Mouse (Mus musculus) gastrocnemius, postnatal 14 days (tissue): ENCODE data around the gene Tas1r3. TPM values are rescaled to one million over a fixed set of nuclear protein-coding genes. Genes with fewer than 3 reads are reported as not detected.

ENCODE experiments used
- DNase-seq: peaks from one replicate; pipeline ENCODE4 v3.0.0; 2021; ENCODE audit warnings: mixed read lengths
- intact Hi-C: fragments of 180-260 bp; cut with DNase I; formaldehyde crosslinking; loops from one replicate; pipeline ENCODE4 v1.15.1; 2025; ENCODE audit warnings: low total_unique reads
- long read RNA-seq, 2 experiments: library from polyadenylated mRNA; stranded (forward); transcript quantifications; one replicate each; pipeline ENCODE4 v2.0.0; 2021
- total RNA-seq, 2 experiments: library from RNA; stranded (reverse); gene quantifications; 2 replicates each; pipeline ENCODE4 v1.2.3; 2021

Tas1r3 gene
- total RNA-seq: under 1 TPM; 0.10 to 0.13 TPM
- long read RNA-seq, experiment 1: 0 reads
- long read RNA-seq, experiment 2: 0 reads

DNA sequence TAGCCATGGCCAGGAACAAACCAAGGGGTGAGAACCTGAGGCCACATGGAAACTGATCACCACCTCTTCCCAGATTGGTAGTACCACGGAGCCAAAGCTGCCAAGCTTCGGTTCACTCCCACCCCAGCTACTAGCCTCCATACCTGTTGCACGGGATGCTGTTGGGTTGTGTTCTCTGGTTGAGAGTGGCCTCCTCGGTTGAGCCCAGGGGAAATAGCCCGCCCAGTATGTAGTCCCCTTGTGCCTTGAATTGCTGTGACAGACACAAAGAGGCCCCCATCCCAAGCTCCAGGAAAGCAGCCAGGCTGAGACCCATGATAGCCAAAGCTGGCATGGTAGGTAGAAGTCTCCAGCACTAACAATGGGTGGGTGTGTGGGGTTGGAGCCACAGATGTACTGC is at the start of gene Tas1r3:
Tas1r3 (minus strand) TSS at position 362 of the 400 bp plus-strand sequence.
- no peak for DNase-seq
- intact Hi-C loops: no loop called here

DNA sequence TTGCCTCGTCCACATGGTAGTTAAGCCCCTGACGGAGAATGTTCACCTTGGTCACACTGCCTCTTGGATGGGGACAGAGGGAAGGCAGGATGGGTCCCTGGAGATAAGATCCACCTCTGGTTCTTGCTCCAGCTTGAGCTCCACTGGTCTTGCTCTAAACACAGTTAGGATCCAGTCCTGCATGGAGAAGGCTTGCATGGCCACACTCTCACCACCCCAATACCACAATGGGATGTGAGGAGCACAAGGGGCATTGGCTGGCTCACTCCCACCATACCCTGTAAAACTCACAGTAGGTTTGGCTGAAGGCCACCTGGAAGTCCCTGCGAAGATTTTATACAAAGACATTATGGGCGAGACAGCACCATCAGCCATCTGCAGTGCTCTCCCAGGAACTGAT is 45.6 kb upstream of the Tas1r3 start:
- intact Hi-C loops: no loop called here
- peak; percentile 3 for DNase-seq

DNA sequence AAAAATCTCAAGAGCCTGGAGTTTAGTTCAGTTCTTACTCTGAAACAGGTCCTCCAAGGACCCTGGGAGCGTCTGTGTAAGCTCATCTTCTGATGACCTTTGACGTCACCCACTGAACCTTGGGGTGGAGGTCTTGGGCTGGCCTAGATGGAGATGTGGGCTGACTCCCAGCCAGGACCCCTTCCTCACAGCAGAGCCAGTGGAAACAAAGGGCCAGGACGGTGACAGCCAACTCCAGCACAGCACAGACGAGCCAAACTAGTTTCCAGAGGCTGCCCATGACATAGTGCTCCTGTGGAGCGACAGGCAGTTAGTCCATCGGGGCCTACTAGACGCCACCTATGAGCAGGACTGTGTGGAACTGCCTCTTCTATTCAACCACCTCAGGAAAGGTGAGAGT is 45.1 kb upstream of the Tas1r3 start:
- intact Hi-C loops: no loop called here
- no peak for DNase-seq

DNA sequence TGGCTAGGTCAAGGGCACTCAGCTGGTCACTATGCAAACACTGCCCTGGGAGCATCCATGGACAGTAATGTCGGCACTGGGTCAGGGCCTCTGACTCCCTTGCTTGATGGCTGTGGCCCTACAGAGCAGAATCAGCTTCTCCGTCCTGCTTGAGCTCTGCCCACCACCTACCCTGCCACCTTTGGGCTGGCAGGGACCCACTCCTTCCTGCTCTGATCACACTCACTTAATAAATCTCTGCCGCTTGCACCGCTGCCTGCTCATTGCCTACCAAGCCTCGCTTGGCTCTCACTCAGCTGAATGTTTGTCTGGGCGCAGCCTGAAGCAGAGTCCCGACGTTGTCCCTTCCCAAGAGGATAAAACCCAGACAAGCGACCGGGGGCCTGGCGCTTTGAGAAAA is 43.8 kb upstream of the Tas1r3 start:
- no peak for DNase-seq
- intact Hi-C loops: no loop called here

DNA sequence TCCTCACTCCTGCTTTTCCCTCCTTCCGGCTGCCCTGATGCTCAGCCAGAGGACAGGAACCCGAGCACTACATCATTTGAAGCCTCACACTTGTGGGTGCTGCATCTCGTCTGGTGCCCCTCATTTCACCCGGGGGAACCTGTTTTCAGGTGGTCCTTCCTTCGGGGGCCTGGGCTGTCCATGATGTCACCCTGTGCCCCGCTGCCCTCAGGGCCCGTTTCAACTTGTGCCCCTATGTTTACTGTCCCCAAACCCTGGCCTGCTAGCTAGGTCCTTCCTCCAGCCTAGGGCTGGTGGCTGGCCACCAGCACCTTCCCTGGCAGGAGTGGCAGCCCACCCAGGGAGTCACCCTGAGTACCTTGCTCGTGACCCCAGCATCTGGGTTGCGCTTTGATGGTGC is 43.0 kb upstream of the Tas1r3 start:
- intact Hi-C loops: no loop called here
- DNase-seq: no peak

DNA sequence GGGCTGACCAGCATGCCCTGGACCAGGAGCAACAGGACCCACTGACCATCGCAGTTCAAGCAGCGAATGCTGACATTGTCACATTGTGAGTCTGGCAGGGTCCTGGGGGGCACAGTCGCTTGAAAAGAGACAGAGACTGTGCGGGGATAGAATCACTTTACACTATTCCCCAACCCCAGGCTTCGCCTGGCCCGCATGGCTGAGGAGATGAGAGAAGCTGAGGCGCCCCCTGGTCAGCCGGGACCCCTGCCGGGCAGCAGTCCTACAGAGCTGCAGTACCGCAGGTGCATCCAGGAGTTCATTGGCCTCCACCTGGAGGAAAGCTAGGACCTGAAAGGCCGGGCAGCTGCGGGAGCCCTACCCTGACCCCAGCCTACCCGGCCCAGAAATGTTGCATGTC is 42.5 kb upstream of the Tas1r3 start:
- DNase-seq: no peak
- intact Hi-C loops: no loop called here

DNA sequence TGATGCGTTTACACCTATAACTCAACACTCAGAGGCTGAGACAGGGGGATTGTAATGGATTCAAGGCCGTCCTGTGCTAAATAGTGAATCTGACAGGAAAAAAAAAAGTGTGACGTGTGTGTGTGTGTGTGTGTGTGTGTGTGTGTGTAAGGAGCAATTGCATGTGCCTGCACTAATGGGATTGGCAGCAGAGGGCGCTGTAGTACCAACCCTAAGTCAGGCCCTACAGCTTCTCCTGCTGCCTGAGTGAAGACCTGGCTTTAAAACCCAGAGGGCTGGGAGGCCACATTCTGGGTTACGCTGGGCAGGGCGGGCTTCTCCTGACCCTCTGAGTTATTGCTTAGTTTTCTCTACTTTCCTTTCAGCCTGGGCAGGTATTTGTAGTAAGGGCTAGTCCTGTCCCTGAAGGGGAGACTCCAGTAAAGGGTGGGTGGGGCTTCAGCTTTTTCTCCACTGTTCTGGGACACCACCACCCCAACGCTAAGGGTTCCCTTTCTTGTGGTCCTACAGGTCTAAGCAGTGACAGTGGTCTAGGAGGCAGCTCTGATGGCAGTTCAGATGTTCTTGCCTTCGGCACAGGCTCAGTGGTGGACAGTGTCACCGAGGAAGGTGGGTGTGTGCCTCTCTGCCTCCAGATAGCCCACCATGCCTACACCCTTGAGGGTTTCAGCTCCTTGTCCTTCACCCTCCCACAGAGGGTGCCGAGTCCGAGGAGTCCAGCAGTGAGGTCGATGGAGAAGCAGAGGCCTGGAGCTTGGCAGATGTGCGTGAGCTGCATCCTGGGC is 41.3 kb upstream of the Tas1r3 start:
- DNase-seq: peak; percentile 18
- intact Hi-C loops: no loop called here

DNA sequence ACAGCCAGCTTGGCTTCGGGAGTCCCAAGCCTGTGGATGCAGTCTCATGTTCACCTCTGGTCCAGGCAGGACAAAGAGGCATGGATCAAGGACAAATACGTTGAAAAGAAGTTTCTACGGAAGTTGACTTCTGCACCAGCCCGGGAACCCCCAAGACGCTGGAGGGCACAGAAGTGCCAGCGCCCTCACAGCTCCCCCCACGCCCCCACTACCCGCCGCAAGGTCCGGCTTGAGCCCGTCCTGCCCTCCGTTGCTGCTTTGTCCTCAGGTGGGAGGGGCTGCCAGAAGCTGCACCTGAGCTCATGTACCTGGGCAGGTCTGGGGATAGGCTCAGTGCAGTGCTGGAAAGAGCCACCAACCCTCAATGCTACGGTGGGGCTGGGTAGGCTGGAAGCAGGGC is 40.1 kb upstream of the Tas1r3 start:
- intact Hi-C loops: no loop called here
- no peak for DNase-seq

DNA sequence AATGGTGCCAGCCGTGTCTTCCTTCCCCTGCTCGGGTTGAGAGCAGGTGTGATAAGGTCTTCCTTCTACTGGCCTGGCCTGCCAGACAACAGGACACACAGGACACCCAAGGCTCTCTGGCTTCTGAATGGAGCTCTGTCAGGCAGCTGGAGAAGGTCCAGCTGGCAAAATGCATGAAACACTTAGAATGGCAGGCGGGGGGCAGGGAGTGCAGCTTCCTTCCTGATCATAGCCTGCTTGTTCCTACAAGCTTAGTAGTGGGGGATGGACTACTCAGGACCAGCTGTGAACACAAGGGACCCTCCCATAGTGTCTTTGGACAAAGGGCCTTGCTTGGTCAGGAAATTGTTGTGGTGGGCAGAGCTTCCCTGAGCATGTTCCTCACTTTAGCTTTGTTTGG is 38.0 kb upstream of the Tas1r3 start:
- intact Hi-C loops: no loop called here
- peak; percentile 9 for DNase-seq

DNA sequence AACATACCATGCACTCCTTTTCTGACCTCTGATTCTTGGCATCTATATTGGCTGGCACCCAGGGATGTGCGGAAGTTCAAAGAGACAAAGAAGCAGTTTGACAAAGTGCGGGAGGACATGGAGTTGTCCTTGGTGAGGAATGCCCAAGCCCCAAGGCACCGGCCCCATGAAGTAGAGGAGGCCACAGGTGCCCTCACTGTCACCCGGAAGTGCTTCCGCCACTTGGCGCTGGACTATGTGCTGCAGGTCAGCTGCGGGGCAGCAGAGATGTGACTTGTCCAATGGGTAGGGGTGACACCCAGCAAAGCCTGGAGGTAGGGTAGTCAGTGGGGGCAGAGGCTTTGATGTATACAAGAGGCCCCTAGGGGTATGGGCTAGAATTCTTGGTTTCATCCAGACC is 36.2 kb upstream of the Tas1r3 start:
- DNase-seq: no peak
- intact Hi-C loops: loop anchor here (5.0 kb wide), 1 partner anchor 43 kb away; the partner anchor contains the start of gene Ube2j2

DNA sequence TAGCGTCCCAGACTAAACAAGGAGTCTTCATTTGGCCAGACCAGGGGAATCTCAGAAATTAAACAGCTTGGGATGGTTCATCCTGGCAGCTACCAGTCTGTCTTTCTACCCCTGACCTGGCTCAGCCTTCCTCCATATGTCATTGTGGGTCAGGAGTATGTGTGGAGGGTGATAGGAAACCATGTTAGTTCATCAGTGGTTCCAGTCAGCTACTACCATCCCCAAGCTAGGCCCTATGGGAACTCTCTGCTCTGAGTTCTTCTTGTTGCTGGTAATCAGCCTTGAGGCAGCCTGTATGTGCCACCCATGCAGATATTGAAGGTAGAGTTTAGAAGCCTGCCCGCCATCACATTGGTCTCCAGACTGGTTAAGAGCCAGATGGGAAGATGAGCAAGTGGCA is 35.2 kb upstream of the Tas1r3 start:
- no peak for DNase-seq
- intact Hi-C loops: loop anchor here (5.0 kb wide), 1 partner anchor 44 kb away; the partner anchor contains the start of gene Ube2j2

DNA sequence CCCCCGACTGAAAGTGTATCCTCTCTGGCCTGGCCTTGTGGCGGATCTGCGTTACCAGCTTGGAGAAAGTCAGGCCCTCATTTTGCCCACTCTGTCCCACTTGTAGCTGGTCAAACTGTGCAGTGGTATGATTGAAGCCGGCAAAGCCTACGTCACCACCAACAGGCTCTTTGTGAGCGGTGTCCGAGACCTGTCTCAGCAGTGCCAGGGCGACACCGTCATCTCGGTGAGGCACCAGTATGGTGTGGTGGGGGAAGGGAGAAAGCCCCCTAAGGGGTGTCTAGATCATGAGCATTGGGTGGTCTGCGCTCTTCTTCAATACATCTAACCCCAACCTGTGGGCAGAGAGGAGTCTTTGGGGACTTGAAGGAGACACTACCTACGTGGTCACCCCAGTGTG is 33.3 kb upstream of the Tas1r3 start:
- intact Hi-C loops: loop anchor here (5.0 kb wide), 1 partner anchor 46 kb away; the partner anchor contains the start of gene Ube2j2
- DNase-seq: no peak

DNA sequence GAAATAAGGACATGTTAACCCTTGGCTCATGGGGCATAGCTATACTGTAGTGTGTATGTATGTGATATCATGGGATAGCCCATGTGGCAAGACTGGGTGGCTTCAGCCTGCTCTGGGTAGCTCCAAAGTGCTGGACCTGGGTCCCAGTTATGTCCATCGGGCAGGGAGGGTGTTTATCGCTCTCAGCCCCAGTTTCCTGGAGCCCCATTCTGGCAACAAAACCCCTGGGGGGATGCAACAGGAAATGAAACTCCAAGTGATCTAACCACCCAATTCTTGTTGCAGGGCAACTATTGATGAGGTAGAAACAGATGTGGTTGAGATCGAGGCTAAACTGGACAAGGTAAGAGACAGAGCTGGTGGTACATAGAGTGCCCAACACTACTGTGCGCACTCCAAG is 32.7 kb upstream of the Tas1r3 start:
- no peak for DNase-seq
- intact Hi-C loops: loop anchor here (5.0 kb wide), 1 partner anchor 46 kb away; the partner anchor contains the start of gene Ube2j2

DNA sequence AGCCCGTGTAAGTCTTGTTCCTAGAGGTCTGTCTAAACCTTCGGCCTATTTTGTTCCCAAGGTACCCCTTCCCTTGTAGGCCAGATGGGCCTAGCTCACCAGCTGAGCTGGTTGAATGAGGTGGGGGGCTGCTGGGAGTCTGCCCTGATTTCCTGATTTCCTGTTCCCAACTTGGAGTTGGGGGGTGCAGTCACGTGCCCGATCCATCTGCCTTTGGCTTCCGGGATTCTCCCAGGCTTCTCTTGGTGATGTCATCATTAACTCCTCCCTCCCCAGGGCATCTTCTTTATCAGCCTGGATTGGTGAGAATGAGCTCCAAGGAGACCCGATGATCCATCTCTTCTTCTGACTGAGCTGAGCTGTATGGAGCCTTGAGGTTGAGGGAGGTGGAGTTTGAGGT is 32.1 kb upstream of the Tas1r3 start:
- intact Hi-C loops: loop anchor here (5.0 kb wide), 1 partner anchor 47 kb away; the partner anchor contains the start of gene Ube2j2
- peak; percentile 65 for DNase-seq

DNA sequence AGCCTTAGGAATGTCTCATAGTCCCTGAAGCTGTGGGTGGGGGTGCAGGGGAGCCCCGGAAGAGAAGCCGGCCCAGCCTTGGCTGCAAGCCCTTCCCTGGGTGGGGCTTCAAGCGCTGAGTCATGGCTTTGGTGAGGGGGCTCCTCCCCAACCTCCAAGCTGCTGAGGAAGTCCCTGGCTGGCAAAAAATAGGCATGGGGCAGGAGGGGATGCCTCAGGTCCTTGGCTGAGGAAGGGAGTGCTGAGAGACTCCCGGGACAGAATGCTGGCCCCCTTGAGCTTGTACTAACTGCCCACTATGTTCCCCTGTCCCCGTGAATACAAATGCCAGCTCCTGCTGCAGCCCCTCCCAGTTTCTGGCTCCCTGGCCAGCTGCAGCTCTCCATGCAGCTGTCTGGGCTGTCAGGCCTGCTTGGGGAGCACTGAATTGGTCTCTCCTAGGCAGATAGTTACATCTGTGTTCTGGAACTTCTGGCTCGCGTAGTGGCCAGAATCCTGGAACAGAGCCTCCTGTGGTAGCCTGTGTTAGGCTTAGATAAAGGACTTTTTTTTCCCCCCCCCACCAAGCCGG is 31.2 kb upstream of the Tas1r3 start:
- DNase-seq: peak; percentile 86
- intact Hi-C loops: no loop called here

DNA sequence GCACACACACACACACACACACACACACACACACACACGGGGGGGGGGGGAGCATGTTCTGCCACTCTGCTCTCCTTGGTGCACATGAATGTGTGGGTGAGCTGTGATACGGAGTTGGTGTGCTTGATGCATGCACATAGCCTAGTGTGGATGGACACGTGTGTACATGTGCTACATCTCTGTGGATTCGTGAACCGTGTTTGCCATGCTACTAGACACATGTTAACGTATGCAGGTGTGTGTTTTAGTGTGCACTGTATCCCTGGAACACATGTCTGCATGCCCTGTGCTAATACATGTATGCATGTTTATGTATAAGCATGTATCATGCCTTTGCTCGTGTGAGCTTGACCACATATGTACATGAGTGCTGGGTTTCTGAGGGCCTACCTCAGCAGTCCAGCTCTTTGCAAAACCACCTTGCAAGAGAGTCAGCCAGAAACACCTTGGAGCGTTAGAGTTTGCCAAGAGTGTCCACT is 30.1 kb upstream of the Tas1r3 start:
- no peak for DNase-seq
- intact Hi-C loops: no loop called here

DNA sequence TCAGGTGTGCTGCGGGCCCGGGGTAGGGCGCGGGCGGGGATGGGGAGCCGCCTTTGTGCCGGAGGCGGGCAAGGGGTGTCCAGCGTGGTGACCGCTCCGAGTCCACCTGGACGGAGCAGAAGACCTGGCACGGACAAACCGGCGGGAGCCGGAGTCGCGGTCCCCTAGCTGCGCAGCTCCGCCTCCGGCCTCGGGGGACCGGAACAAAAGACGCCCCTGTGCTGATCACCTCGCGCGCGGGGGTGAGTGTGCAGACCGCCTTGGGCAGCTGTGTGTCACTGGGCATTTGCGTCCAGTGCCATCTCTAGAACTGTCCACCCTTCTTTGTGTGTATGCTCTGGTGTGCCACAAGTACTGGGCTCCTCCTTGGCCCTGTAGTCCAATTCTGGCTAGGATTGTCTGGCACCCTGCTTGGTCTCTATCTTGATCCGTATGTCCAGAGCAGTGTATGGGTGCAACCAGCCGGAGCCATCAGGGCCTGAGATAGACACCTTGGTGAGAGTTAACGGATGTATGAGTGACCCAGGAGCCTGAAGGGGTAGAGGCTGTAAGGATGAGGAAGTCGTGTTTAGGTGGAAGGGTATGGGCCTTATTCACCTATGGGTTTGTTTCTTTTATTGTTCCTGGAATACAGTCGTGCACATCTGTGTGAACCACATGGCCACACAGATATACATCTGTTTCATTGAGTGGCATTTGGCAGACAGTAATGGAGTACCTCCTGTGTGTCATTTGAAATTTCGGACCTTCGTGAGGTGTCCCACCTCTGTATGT is 29.5 kb upstream of the Tas1r3 start:
- DNase-seq: peak; percentile 52
- intact Hi-C loops: no loop called here

DNA sequence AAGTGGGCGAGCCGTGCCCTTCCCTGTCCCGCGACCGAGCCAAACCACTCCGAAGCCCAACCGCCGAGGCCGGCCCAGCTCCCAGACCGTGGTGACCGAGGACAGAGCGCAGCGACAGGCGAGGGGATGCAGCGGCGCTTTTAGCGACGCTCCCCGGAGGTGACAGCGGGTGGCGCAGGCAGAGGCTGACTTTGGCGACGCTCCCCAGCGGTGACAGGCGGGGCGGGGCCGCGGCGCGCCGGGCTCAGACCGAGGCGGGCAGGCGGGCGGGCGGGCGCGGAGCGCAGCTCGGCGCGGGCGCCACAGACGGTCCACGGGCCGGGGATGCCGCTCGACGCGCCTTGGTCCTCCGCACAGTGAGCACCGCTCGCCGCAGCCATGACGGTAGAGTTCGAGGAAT is 28.9 kb upstream of the Tas1r3 start:
- DNase-seq: peak; percentile 88
- intact Hi-C loops: no loop called here

DNA sequence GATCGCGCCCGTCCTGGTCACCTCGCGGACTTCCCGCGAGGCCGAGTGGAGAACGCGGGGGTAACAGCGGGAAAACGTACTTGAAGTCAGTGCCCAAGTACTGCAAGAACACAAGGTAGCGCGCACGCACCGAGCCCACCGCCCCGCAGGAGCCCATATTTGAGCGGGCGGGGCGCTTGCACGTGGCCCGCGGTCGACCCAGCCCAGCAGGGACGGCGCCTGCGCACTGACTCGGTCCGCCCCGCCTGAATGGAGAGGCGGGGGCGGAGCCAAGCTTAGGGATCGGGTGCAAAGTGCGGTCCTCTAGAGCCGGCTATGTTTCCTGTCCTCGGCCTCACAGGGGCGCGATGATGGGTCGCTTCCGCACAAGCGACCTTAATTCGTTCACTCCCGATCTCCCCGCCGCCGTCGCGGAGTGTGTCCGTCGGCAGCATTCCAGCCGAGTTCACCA is 28.4 kb upstream of the Tas1r3 start, which contains the start of the genes Pusl1 and Acap3:
Pusl1 (minus strand) TSS at position 231 of the 451 bp plus-strand sequence.
Acap3 (plus strand) TSS at position 272 of the 451 bp plus-strand sequence.
- intact Hi-C loops: no loop called here
- peak; percentile 98 for DNase-seq

DNA sequence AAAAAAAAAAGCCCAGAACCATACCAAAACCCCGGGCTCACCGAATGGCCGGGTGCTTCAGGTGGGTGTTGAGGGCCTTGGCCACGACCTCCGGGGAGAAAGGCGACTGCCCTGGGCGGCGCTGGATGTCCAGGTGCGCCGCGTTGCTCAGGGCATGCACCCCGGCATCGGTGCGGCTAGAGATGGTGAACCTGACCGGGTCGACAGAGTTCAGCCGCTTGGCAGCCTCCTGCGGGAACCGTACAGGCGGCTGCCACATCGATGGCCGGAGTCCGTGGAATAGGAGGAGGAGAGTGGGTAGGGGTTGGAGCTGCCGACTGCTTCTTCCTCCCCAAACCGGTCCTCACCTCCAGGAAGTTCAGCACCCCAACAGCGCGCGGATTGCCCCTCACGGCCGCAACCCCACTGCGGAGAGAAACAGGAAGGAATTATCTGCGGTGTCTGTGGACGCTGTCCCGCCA is 27.9 kb upstream of the Tas1r3 start:
- intact Hi-C loops: no loop called here
- DNase-seq: no peak
